Mouse (Mus musculus): ENCODE measurements at regions not wholly inside any gene's neighbourhood (a gene's known extent, or its start where the extent isn't known, plus 50 kb on each side); places are given as distances from the start of the nearest gene placed in this dataset.

GRCm38 (mm10) chr4:55595203-55595602 is 62.9 kb upstream of the Klf4 start:
- DNase-seq, result no peak

GRCm38 (mm10) chr4:55594699-55595098 is 62.4 kb upstream of the Klf4 start:
- no peak for DNase-seq

DNA sequence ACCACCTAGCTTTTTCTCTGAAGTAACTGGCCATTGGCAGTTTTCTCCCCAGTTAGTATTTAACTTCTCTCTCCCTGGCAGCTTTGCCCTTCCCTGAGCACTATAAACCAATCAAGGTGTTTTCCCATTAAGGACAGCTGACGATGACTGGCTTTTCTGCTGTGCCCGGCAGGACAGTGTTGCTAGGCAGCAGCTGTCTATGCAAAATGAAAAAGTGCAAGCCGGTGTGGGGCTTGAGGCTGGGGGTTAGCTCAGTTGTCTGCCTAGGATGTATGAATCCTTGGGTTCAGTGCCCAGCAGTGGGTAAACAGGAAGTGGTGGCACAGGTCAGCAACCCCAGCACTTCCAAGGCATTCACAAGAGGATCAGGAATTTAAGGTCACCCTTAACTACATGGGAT is 60.9 kb upstream of the Klf4 start:
- DNase-seq, result no peak

DNA sequence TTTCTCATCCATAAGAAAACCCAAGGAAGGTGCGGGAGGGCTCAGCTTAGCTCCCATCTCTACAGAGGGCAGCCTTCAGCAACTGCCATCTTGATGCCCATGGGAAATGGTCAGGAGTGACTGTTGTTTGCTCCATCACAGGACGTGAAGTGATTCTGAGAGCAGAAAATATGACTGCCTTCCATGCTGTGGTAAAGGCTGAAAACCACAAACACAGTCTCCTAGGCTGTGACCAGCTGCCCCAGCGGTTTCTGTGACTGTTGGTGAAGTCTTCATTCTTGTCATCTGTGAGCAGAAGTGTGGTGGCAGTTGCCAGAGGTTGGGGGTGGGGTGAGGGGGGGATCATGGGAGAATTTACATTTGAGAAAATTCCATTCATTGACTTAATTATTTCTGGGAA is 53.9 kb upstream of the Klf4 start:
- DNase-seq, result no peak

DNA sequence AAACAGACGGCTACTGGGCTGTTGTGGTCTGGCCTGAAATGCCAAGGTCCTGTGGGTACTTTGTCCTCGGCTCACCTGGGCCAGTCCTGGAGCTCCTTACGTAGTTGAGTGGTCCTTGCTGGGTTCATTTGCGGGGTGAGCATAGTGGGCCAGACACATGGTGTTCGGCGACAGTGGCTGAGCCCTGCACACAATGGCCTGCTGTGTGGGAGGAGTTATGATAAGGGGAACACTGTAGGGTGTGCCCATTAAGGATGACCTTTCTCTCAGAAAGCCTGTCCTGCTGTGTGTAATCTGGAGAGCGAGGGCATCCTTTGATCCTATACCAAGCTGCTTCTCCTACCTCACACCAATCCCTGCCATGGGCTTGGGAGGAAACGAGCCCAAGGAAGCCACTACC is 51.3 kb upstream of the Klf4 start:
- no peak for DNase-seq

Data from right cerebral cortex, postnatal 25 days (tissue).